ENCODE assay signal across 8 mouse cellular contexts in the genomic region with DNA sequence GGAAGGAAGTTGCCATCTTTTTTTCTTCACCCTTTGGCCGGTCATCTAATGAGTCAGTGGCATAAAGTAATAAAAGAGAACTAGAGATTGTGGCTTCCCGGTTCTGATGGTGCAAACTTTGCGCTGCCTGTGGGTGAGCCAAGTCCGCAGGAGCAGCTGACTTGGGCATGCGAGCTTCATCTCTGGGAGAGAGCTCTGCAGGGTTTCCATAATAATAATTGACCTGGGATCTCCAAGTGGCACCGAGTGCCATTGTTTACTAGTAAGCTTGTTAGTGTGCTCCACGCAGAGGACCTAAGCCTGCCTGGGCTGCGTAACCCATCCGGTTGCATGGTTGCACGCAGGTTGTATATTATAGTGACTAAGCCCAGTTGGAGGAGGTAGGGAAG. TPM values are rescaled to one million over a fixed set of nuclear protein-coding genes. Genes with fewer than 3 reads are reported as not detected.
A peak's percentile ranks its signal among the peaks of the same experiment; 100 is the strongest.
DNase-seq lines count a peak whose midpoint lies in the region; ATAC-seq and TF ChIP-seq lines count a peak whose summit lies in the region.

No protein-coding gene starts in this region.

- H3K9me3 ChIP-seq in embryonic facial prominence, embryonic 14.5 days (ENCODE audit: control insufficient read depth, low read length), result no peaks in the 10 kb centered on the region
- no peaks in the 10 kb centered on the region for H3K9me3 ChIP-seq in limb, embryonic 11.5 days (ENCODE audit: control insufficient read depth, low read length)
- H3K9me3 ChIP-seq in neural tube, embryonic 15.5 days (replicated peaks), result no peaks in the 10 kb centered on the region

- DNase-seq in liver, adult 2 months (ENCODE audit: extremely low read depth, low read depth, low spot score), result no peak
- no peak for DNase-seq in liver
- no peak for DNase-seq in embryonic facial prominence, embryonic 14.5 days (ENCODE audit: low spot score)
- no peak for DNase-seq in limb, embryonic 11.5 days (ENCODE audit: low spot score)
- DNase-seq in cerebellum, postnatal 14 days, result no peak
- DNase-seq in urinary bladder, postnatal 4 days (ENCODE audit: low spot score in 2 of 2), result no peak
- no peak for DNase-seq in adrenal gland, adult (ENCODE audit: inconsistent age in 2 of 2, low spot score in 1 of 2)

- peak overlapping the region; percentile 79 for H3K4me2 ChIP-seq in embryonic facial prominence, embryonic 14.5 days (ENCODE audit: low read depth, low read length)
- peak overlapping the region; percentile 46 for H3K4me2 ChIP-seq in limb, embryonic 11.5 days (ENCODE audit: low read depth, severe bottlenecking)
- H3K4me2 ChIP-seq in neural tube, embryonic 15.5 days, result peak overlapping the region; percentile 69

- TF ChIP-seq CTCF in liver, adult 2 months (IDR thresholded peaks at IDR 0.05; ENCODE audit: low read depth, low read length), result no peak

- peaks cover 6% of the 10 kb centered on the region; the same call in 1 of the 2 replicates for H3K27me3 ChIP-seq in liver, adult 2 months (ENCODE audit: control insufficient read depth, insufficient read depth, low read length)
- H3K27me3 ChIP-seq in embryonic facial prominence, embryonic 14.5 days (replicated peaks; ENCODE audit: control insufficient read depth, insufficient read depth, low read length), result no peaks in the 10 kb centered on the region
- H3K27me3 ChIP-seq in limb, embryonic 11.5 days (ENCODE audit: control insufficient read depth, insufficient read depth, low read length), result no peaks in the 10 kb centered on the region
- H3K27me3 ChIP-seq in neural tube, embryonic 15.5 days (replicated peaks), result no peaks in the 10 kb centered on the region

- no peaks in the 10 kb centered on the region for H3K36me3 ChIP-seq in liver, adult 2 months (ENCODE audit: control insufficient read depth, insufficient read depth, low read length)
- H3K36me3 ChIP-seq in embryonic facial prominence, embryonic 14.5 days (ENCODE audit: control insufficient read depth, insufficient read depth, low read length), result no peaks in the 10 kb centered on the region
- no peaks in the 10 kb centered on the region for H3K36me3 ChIP-seq in limb, embryonic 11.5 days (ENCODE audit: control insufficient read depth, insufficient read depth, low read length)
- no peaks in the 10 kb centered on the region for H3K36me3 ChIP-seq in neural tube, embryonic 15.5 days

- peak overlapping the region; percentile 27 for H3K4me3 ChIP-seq in liver, adult 2 months (ENCODE audit: insufficient read depth, low read depth, low read length)
- H3K4me3 ChIP-seq in embryonic facial prominence, embryonic 14.5 days (ENCODE audit: low read depth, low read length), result peak overlapping the region; percentile 97
- H3K4me3 ChIP-seq in limb, embryonic 11.5 days (ENCODE audit: low read depth, low read length), result peak overlapping the region; percentile 95
- peak overlapping the region; percentile 98 for H3K4me3 ChIP-seq in neural tube, embryonic 15.5 days (replicated peaks)

- peak; percentile 21 for ATAC-seq in embryonic facial prominence, embryonic 14.5 days (ENCODE audit: low read depth)
- ATAC-seq in limb, embryonic 11.5 days (ENCODE audit: insufficient number of reproducible peaks, low FRiP score, low TSS enrichment, low read depth), result peak; percentile 41
- peak; percentile 55 for ATAC-seq in neural tube, embryonic 15.5 days (ENCODE audit: low FRiP score)

- no peak overlapping the region for H3K27ac ChIP-seq in liver, adult 2 months (replicated peaks; ENCODE audit: insufficient read depth, low read depth, low read length)
- no peak overlapping the region; the same call in 1 of the 2 replicates for H3K27ac ChIP-seq in embryonic facial prominence, embryonic 14.5 days (replicated peaks; ENCODE audit: low read depth, low read length)
- no peak overlapping the region for H3K27ac ChIP-seq in limb, embryonic 11.5 days (replicated peaks; ENCODE audit: low read depth, low read length)
- H3K27ac ChIP-seq in neural tube, embryonic 15.5 days (replicated peaks), result 0 out of 2 replicates have a peak overlapping the region, but pooled peaks have one; percentile 90

- TF ChIP-seq POLR2A in liver, adult 2 months (IDR thresholded peaks at IDR 0.05; ENCODE audit: extremely low read depth, insufficient read depth, low read length), result no peak

- peaks cover 8% of the 10 kb centered on the region; the same call in 1 of the 2 replicates for H3K79me2 ChIP-seq in liver, adult 2 months (ENCODE audit: control insufficient read depth, insufficient read depth, low read length)

- WGBS in liver, adult 2 months, result 17% methylated on average over 10 of the region's 10 CpGs
- WGBS in embryonic facial prominence, embryonic 14.5 days, result 19% methylated on average over 10 of the region's 10 CpGs
- 21% methylated on average over 10 of the region's 10 CpGs for WGBS in limb, embryonic 11.5 days
- WGBS in neural tube, embryonic 15.5 days, result 16% methylated on average over 10 of the region's 10 CpGs

- H3K9ac ChIP-seq in liver, adult 2 months (ENCODE audit: low read depth, low read length), result no peak overlapping the region
- H3K9ac ChIP-seq in embryonic facial prominence, embryonic 14.5 days (ENCODE audit: low read depth, low read length), result peak overlapping the region; percentile 56
- peak overlapping the region; percentile 40 for H3K9ac ChIP-seq in limb, embryonic 11.5 days (ENCODE audit: low read length)
- peak overlapping the region; percentile 21; the same call in 1 of the 2 replicates for H3K9ac ChIP-seq in neural tube, embryonic 15.5 days (replicated peaks)

- peaks cover 6% of the 10 kb centered on the region; the same call in 1 of the 2 replicates for H3K4me1 ChIP-seq in liver, adult 2 months (ENCODE audit: control insufficient read depth, insufficient read depth, low read length)
- peaks cover 34% of the 10 kb centered on the region for H3K4me1 ChIP-seq in embryonic facial prominence, embryonic 14.5 days (ENCODE audit: control insufficient read depth, insufficient read depth, low read length)
- H3K4me1 ChIP-seq in limb, embryonic 11.5 days (ENCODE audit: control insufficient read depth, insufficient read depth, low read length), result peaks cover 4% of the 10 kb centered on the region; the same call in 1 of the 2 replicates
- peaks cover 33% of the 10 kb centered on the region for H3K4me1 ChIP-seq in neural tube, embryonic 15.5 days

RNA-seq across cellular contexts. Expression of gene Ccdc186, which starts 0.5 kb away (rescaled TPM):
- 5.9 and 7.9 TPM in 2 replicates for total RNA-seq in liver, adult 2 months (2014; rRNA removed)
- 0.95 and 1.6 TPM in 2 replicates for polyA plus RNA-seq in liver, adult 2 months (2012; rRNA removed)
- 20.2 and 23.9 TPM in 2 replicates for polyA plus RNA-seq in embryonic facial prominence, embryonic 14.5 days (2014; fragmentation: Nextera tagmentation; extraction: Ambion mirVana)
- polyA plus RNA-seq in limb, embryonic 11.5 days (2014; fragmentation: Nextera tagmentation; extraction: Ambion mirVana), result 19.1 and 20.8 TPM in 2 replicates
- polyA plus RNA-seq in neural tube, embryonic 15.5 days (2015; fragmentation: Nextera tagmentation; extraction: Ambion mirVana), result 20.4 and 22.2 TPM in 2 replicates

RNA-seq across cellular contexts. Expression of gene Tdrd1, which starts 3.6 kb away (rescaled TPM):
- total RNA-seq in liver, adult 2 months (2014; rRNA removed), result not detected in 2 replicates
- not detected in 2 replicates for polyA plus RNA-seq in liver, adult 2 months (2012; rRNA removed)
- 1.6 and 3.9 TPM in 2 replicates for polyA plus RNA-seq in embryonic facial prominence, embryonic 14.5 days (2014; fragmentation: Nextera tagmentation; extraction: Ambion mirVana)
- polyA plus RNA-seq in limb, embryonic 11.5 days (2014; fragmentation: Nextera tagmentation; extraction: Ambion mirVana), result 0.63 and 1.1 TPM in 2 replicates
- 1.1 and 1.2 TPM in 2 replicates for polyA plus RNA-seq in neural tube, embryonic 15.5 days (2015; fragmentation: Nextera tagmentation; extraction: Ambion mirVana)

RNA-seq across cellular contexts. Expression of gene Vwa2, which starts 51.6 kb away (rescaled TPM):
- not detected in 2 replicates for total RNA-seq in liver, adult 2 months (2014; rRNA removed)
- not detected in 2 replicates for polyA plus RNA-seq in liver, adult 2 months (2012; rRNA removed)
- 4.7 and 5.0 TPM in 2 replicates for polyA plus RNA-seq in embryonic facial prominence, embryonic 14.5 days (2014; fragmentation: Nextera tagmentation; extraction: Ambion mirVana)
- polyA plus RNA-seq in limb, embryonic 11.5 days (2014; fragmentation: Nextera tagmentation; extraction: Ambion mirVana), result 4.1 and 4.5 TPM in 2 replicates
- 0.33 and 0.70 TPM in 2 replicates for polyA plus RNA-seq in neural tube, embryonic 15.5 days (2015; fragmentation: Nextera tagmentation; extraction: Ambion mirVana)

Comparison
In these comparisons a context has a peak if more than half of its experiments do, and no peak if none do; other contexts are left out.
1. H3K4me3 ChIP-seq: peak in every context shown above with its lines; median percentile 98 in neural tube, embryonic 15.5 days; 97 in embryonic facial prominence, embryonic 14.5 days; 95 in limb, embryonic 11.5 days; 27 in liver, adult 2 months.